Mouse (Mus musculus) 3134 (cell line): ENCODE results near the gene Mif4gd.

ENCODE experiments used
- DNase-seq: peaks from one replicate; pipeline ENCODE4 v3.0.0-alpha.2; 2011; ENCODE audit warnings: low spot score; ENCODE audit not compliant: insufficient read length; ENCODE audit errors: extremely low read depth

Mif4gd gene

DNA sequence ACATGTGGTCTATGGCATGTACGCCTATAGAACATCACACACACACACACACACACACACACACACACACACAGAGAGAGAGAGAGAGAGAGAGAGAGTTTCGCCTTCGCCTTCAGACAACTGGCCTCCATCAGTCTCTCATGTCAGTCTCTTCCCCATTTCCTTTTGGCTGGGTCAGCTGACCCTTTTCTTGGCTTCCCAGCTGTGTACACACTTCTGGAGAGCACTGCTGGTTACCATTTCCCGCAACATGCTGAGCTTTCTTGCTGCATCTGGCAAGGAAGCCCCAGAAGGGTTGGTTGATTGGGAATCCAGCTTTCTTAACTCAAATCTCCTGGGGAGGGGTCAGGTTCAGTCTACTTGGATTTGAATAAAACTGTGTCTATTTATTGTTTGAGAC, 21.3 kb upstream of the Mif4gd start:
- DNase-seq = no peak

DNA sequence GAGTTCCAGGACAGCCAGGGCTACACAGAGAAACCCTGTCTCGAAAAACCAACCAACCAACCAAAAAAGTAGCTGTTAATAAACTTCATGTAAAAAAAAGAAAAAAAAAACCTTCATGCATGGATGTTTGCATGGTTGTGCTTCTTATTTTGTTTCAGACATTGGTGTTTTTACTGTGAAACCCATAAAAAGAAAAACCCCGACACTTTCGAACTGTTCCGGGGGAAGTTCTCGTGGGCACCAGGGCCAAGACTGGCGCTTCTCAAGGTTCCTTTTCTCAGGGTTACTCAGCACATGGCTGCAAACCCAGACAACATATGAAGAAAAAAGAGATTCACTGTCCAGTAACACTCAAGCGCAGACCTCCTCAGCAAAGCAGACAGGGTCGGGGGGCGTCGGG, 20.1 kb upstream of the Mif4gd start:
- DNase-seq = no peak

DNA sequence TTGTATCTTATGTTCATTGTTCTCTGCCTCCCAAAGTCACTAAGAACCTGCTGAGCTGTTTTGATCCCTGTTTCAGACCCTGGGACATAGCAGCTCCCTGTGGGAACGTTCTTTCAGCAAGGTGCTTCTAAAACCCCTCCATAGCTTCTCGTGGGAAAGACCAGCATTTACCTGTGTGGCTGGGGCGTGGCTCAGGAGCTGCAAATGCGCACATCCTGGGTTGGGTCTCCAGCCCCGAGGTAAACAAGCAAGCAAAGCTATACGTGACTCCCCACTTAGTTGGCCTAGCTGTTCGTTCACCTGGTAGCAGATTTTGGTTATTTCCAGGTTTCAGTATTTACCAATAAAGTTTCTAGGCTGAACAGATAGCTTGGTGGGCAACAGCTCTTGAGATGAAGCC, 19.5 kb upstream of the Mif4gd start:
- DNase-seq = no peak

DNA sequence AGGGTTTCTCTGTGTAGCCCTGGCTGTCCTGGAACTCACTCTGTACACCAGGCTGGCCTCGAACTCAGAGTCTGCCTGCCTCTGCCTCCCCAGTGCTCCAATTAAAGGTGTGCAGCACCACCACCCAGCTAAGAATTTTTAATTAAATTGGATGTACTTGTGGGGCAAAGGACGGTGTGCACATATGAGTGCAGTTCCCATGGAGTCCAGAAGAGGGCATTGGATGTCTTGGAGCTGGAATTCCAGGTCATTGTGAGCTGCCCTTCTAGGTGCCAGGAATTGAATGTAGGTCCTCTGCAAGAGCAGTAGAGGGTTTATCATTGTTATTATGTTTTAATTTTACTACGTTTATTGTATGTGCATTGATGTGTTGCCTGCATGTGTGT, 18.7 kb upstream of the Mif4gd start:
- DNase-seq = peak; percentile 50

DNA sequence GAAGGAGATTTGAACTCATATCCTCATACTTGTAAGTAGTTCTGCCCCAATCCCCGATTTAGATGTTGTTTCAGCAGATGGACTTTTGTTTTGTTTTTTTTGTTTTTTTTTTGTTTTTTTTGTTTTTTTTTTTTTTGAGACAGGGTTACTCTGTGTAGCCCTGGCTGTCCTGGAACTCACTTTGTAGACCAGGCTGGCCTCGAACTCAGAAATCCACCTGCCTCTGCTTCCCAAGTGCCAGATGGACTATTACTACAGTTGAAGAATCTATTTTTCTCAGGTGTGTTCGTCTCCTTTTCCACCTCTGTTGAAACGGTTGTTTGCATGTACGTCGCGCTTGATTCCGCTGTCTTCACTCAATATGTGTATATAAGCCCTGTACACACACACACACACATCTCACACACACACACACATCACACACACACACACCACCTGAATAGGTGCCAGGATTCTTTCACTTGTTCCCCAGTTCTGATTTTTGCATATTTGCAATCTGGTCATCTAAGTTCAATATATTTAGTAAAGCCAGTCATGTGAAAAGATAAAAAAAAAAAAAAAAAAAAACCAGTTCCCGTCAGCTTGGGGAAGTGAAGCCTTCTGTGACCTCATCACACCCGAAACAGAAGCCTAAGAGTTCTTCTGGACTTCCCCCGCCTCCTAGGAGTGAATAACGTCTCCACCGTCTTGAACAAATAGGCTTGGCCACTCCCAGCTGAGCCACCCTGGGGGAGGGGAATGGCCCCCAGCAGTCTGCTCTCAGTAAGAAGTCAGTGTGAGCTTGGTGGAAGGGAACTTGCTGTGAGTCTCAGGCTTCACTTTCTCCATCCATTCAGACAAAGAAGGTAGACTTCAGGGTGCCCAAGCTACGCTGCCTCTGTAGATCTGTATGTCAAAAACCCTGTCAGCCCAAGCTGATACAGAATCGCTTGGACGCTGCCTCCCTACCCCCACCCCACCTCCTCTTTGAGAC, 18.0 kb upstream of the Mif4gd start:
- peak; percentile 53 for DNase-seq

DNA sequence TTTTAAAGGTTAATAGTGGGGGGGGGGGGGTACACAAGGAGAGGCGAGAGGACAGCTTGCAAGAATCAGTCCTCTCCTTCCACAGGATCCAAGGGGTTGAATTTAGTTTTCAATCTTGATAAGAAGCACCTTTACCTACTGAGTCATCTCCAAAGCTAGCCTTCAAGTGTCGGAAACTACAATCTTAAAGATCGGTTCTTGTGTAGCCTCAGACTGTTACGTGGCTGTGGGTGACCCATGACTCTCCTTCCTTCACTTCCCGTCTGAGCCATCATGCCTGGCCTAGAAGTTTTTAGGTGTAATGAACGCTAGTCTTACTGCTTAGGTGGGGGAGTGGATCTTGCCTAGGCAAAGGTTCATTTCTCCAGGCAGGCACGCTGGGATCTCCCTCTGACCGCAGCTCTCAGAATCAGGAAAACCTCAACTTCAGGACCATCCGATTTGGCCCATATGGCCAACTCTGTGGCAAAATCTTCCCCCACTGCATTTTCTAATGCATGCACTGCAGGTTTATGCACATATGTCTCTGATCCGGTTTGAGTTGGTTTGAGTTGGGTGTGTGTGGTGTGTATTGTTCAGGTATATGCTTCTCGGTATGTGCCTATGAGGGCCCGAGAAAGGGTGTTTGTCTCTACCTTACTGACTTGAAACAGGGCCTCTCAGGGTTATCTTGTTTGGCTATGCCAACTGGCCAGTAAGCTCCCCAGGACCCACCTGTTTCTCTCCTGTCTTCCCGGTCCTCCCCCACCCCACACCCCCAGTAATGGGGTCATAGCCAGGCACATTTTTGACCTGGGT, 17.2 kb upstream of the Mif4gd start:
- no peak for DNase-seq

DNA sequence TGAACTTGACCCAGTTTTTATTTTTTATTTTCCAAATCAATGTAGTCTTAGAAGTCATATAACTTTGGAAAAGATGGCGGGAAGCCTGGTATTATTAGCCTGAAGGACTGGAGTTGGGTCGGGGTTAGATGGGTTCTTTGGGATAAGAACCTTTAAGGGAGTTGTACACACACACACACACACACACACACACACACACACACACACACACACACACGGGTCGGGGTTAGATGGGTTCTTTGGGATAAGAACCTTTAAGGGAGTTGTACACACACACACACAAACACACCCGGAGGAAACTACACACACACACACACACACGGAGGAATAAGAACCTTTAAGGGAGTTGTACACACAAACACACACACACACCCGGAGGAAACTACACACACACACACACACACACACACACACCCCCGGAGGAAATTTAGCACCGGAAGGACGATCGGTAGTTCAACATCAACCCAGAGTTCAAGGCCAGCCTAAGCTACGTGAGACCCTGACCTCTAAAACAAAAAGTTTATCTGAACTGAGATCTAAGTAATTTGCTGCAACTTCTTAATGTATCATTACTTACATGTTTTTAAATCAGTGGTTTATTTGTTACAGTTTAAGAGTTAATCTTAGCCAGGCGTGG, 15.8 kb upstream of the Mif4gd start:
- no peak for DNase-seq

DNA sequence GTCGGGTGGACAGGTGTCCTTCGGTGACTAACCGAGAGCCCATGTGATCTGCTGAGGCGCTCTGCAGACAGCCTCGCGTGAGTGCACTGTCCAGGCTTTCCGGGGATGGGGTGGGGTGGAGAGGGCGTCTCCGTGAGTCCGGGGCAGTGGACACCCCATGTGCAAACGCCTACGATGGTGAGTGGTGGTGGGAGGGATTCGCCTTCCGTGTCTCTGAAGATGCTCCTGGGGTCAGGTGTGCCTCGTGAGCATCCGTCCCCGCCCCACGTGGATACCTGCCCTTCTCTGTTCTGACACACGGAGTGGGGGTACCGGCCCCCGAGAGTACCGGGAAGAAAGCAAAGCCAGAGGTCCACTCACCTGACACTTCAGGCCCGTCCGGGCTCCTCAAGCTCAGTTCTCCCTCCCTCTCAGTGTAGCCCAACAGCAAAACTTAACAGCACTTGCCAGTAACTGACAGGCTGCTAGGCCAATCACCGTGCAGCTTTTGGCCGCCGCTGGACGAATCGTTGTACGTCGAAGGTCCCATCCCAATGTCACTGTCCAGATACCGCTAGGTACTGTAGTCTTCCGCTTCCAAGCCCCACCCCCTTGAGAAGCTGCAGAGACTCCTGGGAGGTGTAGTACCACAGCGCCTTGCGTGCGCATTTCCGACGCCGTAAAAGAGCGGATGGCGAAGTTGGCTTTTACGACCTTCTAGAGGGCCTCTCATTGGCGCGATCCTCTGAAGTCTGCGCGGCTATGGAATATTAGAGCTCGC, 15.1 kb upstream of the Mif4gd start, which contains the start of gene Slc25a19:
Slc25a19 (minus strand) TSS at position 591 of the 760 bp plus-strand sequence.
- peak; percentile 97 for DNase-seq

DNA sequence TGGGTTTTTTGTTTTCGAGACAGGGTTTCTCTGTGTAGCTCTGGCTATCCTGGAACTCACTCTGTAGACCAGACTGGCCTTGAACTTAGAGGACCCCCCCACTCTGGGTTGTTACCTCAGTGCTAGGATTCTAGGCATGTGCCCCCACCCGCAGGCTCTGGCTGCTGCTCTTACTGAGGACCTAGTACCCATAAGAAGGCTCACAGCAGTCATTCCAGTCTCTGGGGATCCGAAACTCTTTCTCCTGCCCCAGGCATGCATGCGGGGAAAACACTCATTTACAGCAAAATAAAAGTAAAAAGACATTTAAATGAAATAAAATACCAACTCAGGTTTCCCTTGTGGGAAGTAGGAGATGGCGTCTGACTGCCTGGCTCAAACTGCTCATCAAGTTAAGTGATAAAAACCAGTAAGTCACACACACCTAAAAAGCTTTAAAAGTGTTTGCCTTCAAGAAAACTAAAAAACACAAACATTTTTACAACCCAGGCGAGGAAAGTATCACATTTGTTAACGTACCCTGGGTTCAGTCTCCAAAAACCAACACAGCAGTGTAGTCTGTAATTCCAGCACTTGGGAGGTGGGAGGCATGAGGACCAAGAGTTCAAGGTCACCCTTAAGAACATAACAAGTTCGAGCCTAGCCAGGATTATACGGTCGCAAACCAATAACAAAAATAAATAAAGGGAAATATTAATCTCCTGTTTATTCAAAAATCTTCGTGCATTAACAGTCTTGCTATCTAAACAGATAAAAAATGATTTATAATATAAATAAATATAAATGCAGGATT, 14.3 kb upstream of the Mif4gd start:
- no peak for DNase-seq

DNA sequence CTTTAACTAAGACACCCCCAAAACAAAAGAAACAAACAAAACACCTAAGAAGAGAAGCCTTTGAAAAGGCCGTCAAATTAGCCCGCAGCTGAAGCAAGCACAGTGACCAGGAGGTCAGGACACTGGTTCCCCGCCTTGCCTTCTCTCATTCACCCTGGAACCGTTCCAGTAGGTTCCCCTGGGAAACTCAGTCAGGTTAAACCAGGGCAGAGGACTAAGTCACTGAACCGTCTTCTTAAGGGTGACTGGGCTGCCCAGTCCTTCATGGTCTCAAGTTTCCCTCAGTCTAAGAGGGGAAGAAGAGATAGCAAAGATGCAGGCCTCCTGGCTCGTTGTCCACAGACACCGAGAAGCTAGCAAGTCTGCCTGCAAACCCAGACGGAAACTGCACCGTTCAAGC, 13.1 kb upstream of the Mif4gd start:
- no peak for DNase-seq

DNA sequence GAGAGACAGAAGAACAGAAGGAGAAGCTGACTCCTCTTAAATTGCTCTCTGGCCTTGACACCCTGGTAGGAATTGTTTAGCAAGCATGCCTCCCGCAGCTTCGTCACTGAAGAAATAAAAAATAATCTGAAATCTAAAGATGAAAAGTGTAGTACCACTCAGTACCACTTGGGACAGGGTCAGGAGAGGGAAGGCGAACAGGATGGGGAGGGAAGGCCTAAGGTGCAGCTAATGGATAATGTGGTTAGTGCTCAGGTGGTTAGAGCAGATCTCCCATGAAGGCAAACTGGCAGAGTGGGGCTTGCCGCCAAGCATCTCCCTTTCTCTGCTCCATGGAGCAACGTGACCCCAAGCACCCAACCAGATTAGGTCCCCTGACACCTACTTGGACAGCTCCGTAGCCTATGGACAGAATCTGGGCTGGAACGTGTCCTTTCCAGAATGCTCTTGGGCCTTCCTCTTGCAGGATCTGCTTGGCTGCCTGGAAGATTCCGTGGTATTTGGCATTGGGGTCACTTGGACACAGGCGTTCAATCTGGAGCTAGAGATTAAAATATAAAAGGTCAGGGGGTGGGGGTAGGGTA, 10.8 kb upstream of the Mif4gd start:
- no peak for DNase-seq

DNA sequence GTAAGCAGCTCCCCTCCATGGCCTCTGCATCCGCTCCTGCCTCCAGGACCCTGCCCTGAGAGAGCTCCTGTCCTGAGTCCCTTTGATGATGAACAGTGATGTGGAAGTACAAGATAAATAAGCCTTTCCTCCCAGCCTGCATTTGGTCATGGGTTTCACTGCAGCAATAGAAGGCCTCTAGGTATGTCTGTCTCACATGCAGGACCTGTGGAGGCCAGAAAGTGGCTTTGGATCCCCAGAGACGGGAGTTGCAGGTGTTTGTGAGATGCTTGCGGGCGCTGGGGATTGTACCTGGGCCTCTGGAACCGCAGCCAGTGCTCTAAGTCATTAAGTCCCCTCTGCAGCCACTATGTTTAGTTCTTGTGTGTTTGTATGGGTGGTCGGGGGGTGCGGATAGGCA, 7.2 kb upstream of the Mif4gd start:
- DNase-seq = no peak

DNA sequence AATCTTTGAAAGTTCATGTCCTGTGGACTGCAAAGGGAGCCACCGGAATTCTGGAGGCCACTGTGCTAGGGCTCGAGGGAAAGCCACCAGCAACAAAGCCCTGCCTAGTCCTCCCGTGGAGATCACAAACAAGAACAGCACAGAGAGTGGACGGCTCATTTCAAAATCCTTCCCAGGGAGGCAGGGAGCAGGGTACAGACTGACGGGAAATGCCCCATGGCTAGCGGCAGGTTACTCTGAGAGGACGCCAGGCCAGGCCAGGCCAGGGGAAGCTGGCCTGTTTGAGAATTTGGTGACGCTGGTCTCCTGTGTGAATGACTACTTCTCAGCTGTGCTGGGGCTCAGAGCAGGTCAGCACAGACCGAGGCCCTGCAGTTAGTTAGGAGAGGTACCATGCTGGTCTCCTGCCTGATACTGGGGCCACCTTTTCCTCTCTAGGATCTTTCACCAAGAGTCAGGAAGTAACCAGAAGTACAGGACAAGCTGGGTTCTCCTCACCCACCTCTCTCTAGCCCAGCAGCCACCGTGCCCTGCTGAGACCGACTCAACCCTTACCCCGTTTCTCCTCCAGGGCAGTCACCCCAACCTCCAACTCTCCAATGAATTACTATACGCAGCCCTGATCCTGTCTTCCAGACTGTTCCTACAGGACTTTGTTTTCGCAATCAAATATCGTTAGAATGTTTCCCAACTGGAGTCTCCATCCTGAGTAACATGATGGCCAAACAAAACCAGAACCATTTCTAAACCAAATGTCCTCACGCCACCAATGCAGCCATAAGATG, 6.2 kb upstream of the Mif4gd start:
- no peak for DNase-seq

DNA sequence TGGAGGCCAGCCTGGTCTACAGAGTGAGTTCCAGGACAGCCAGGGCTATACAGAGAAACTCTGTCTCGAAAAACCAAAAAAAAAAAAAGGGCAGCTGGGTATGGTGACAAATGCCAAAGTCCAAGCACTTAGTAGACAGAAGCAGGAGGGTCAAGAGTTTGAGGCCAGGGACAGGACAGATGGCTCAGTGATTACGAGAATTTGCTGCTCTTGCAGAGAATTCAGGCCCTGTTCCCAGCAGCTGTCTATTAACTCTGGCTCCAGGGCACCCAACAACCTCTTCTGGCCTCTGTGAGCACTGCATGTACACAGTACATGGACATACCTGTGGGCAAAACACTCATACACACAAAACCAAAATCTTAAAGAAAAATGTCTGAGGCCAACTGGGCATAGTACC, 5.2 kb upstream of the Mif4gd start:
- DNase-seq = no peak

DNA sequence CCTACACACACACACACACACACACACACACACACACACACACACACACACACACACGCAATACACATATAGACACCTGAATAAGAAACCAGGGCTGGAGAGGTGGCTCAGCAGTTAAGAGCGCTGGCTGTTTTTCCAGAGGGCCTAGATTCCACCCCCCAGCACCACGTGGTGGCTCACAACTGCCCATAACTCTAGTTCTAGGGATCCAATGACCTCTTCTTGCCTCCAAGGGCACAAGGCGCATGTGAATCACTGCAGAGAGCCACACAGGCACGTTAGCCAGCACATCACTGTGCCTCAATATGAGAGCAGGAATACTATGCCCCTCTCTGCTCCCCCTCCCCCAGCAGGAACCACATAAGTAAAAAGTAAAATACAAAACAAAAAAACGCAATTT, 4.1 kb upstream of the Mif4gd start:
- DNase-seq = no peak

DNA sequence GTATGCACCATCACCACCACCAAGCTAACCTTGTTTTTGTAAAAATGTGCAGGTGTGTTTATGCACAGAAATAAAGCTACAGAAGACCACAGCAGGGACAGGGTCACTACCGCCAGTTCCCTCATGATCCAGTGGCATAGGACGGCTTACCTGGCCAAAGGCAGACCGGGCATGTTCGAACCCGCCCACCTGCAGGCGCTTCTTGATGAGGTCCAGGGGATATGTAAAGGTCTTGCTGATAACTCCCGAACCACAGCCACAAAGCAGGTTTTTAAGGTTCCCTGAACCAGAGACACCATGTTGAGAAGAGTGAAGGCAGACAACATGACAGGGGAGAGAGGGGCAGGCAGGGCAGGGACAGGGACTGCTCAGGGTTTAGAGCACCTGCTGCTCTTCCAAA, 3.6 kb upstream of the Mif4gd start:
- no peak for DNase-seq

DNA sequence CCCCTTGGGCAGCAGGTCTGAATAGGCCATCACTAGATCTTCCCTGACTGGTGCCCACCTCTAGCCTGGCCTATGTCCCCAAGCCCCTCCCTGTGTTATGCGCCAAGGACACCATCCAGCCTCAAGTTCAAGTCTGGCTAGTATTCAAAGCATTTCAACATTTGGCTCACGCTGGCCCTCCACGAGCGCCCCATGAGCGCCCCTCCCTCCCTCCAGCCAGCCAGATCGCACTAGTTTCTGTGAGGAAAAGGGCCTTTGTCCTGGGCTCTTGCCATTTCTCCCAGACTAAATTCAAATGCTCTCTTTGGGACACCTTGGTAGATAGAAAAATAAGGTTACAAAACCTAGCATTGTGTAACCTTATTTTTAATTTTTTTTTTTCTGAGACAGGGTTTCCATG, 3.1 kb upstream of the Mif4gd start:
- DNase-seq = no peak

DNA sequence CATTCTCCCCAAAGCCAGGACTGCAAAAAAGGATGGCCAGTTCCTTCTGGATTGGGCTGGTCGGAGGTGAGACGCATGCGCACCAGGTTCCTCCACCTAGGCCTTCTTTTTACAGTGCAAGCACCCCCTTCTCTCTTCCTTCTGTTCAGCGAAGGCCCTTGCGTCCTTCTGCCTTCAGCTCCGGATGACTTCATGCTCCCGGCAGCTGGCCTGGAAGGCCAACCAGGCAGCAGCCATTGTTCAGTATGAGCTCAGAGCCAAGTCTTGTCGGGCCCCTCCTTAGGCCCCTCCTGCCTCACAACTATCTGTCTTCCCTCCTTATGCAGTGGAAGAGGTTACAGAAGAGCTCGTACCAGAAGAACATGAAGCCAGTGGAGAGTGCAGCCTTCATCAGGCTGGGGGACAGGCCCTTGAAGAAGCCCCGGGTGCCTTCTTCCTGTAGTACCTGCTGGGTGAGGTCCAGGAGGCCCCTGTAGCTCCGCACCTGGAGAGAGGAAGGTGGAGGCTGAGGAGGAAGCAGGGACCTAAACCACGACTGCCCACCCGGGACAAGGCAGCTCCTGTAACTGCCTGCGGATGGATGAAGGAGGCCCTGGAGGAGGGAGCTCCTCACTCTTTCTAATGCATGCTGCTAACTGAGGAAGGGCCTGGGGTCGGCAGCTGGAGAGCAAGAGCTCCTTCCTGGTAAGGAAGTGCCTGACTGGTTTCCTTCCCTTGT, 2.5 kb upstream of the Mif4gd start:
- no peak for DNase-seq
